Mouse (Mus musculus): ENCODE measurements around the gene Atp5s.

The Atp5s gene

GRCm38 (mm10) chr12:69733518-69733917 lies 8.8 kb downstream of the Atp5s start:
- DNase-seq, result peak; percentile 34

- no peak for DNase-seq
These were observed 9.2 kb downstream of the Atp5s start for GRCm38 (mm10) chr12:69733923-69734322.

GRCm38 (mm10) chr12:69741965-69742364 lies 17.2 kb downstream of the Atp5s start:
- DNase-seq, result no peak

- DNase-seq, result no peak
These were observed 19.4 kb downstream of the Atp5s start for GRCm38 (mm10) chr12:69744138-69744537.

GRCm38 (mm10) chr12:69751864-69752341 lies 27.2 kb downstream of the Atp5s start:
- DNase-seq, result peak; percentile 38

GRCm38 (mm10) chr12:69753936-69754335 lies 29.2 kb downstream of the Atp5s start:
- DNase-seq, result no peak

GRCm38 (mm10) chr12:69756015-69756414 lies 31.3 kb downstream of the Atp5s start:
- DNase-seq, result no peak

- peak; percentile 93 for DNase-seq
These were observed 32.8 kb downstream of the Atp5s start for GRCm38 (mm10) chr12:69757418-69758141.

- DNase-seq, result peak; percentile 70
These were observed 33.8 kb downstream of the Atp5s start for GRCm38 (mm10) chr12:69758221-69759185.

GRCm38 (mm10) chr12:69759267-69759885 lies 34.6 kb downstream of the Atp5s start:
- no peak for DNase-seq

GRCm38 (mm10) chr12:69760014-69760413 lies 35.3 kb downstream of the Atp5s start:
- DNase-seq, result no peak

GRCm38 (mm10) chr12:69760743-69761406 lies 36.1 kb downstream of the Atp5s start:
- no peak for DNase-seq

- no peak for DNase-seq
These were observed 36.9 kb downstream of the Atp5s start for GRCm38 (mm10) chr12:69761603-69762002.

- DNase-seq, result no peak
These were observed 40.8 kb downstream of the Atp5s start for GRCm38 (mm10) chr12:69765543-69765942.

GRCm38 (mm10) chr12:69766185-69766904 lies 41.6 kb downstream of the Atp5s start:
- peak; percentile 34 for DNase-seq

- DNase-seq, result no peak
These were observed 42.9 kb downstream of the Atp5s start for GRCm38 (mm10) chr12:69767476-69768258.

- no peak for DNase-seq
These were observed 44.1 kb downstream of the Atp5s start for GRCm38 (mm10) chr12:69768841-69769240.

- DNase-seq, result peak; percentile 53
These were observed 52.0 kb downstream of the Atp5s start for GRCm38 (mm10) chr12:69776607-69777340.

- DNase-seq, result no peak
These were observed 52.6 kb downstream of the Atp5s start for GRCm38 (mm10) chr12:69777341-69777730.

- no peak for DNase-seq
These were observed 53.2 kb downstream of the Atp5s start for GRCm38 (mm10) chr12:69777957-69778356.

All from lung, postnatal 10 days (tissue).